Mouse (Mus musculus) CD8-positive naive resting alpha-beta T cell, adult 2 months (primary cell): ENCODE results near the gene Tnfrsf25.

ENCODE experiments used
- DNase-seq, 2 experiments: peaks; one replicate each; pipeline ENCODE4 v3.0.0; 2022; ENCODE audit warnings: low read depth in 2 of 2, low spot score in 2 of 2

Gene Tnfrsf25

DNA sequence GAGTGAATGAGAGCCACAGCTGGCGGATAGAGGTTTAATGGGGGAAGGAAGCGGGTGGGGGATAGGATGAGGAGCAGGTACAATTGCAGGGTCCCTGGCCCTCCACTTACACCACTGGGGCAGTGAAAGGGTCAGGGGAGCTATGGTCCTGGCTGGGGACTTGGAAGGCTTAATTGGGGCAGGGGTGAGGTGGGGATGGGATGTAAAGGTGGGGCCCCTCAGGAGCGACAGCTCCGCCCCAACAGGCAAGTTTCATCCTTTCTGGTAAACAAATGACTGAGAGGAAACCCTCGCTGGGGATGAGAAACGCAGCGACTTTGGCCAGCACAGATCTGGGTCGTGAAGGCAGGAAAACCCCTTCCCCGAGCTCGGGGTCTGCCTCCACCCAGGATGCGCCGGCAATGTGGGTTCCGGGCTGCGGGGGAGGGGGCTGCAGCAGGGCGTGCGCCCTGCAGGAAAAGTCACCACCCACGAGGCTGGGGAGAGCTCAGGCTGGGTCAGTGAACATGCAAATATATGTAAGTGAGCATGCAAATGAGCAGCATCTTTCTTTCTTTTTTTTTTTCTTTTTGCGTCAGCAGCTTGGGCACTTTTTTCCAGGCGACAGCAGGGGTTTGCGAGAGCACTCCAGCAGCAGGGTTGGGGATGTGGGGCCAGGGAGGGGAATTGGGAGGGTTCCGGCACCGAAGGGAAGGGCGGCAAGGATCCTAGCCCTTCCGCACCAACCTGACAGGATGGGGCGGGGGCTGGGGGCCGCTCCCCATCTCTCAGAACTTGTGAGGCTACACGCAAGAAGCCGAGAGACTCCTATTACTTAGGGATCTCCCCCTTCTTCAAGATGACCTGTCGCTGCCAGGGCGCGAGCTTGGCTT lies 4.8 kb downstream of the Tnfrsf25 start:
- peak in 1 of 2 experiments; percentile 32 for DNase-seq

DNA sequence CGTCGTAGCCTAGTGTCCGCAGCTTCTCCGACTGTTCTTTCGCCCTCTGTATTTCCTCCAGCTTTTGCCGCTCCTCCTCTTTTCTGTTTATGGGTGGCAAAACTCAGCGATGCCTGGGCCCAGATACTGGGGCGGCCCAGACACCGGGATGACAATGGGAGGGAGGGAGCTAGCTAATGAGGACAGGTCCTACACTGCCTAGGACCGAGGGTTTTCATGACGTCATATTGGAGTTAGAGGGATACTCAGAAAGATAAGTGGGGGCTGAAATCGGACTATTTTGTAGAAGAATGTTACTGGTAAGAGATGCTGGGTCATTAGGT lies 5.4 kb downstream of the Tnfrsf25 start:
- DNase-seq = no peak

DNA sequence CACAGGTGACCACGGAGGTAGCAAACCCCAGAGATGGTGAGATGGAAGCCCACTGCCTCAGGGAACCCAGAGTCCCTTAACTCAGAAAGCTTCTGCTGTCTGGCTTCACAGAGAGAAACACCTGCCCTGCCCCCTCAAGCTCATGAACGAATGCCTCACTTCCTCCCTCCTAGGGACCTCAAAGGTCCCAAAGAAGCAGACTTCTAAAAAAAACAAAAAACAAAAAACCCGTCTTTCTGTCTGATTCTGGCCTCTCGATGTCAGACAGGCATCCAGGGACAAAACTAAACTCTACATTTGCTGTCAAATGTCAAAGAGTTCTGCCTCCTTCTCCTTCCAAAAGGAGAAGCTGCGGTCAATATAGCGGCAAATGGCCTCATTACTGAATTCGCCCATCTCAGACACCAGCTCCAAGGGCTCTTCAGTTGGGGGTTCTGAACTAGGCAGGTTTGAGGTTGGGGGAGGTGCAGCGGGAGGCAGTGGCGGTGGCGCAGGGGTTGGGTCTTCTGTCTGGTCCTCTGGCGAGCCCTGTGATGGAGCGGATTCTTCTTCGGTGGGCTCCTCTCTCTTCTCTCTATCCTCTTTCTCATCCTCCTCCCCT lies 8.7 kb downstream of the Tnfrsf25 start:
- no peak for DNase-seq

DNA sequence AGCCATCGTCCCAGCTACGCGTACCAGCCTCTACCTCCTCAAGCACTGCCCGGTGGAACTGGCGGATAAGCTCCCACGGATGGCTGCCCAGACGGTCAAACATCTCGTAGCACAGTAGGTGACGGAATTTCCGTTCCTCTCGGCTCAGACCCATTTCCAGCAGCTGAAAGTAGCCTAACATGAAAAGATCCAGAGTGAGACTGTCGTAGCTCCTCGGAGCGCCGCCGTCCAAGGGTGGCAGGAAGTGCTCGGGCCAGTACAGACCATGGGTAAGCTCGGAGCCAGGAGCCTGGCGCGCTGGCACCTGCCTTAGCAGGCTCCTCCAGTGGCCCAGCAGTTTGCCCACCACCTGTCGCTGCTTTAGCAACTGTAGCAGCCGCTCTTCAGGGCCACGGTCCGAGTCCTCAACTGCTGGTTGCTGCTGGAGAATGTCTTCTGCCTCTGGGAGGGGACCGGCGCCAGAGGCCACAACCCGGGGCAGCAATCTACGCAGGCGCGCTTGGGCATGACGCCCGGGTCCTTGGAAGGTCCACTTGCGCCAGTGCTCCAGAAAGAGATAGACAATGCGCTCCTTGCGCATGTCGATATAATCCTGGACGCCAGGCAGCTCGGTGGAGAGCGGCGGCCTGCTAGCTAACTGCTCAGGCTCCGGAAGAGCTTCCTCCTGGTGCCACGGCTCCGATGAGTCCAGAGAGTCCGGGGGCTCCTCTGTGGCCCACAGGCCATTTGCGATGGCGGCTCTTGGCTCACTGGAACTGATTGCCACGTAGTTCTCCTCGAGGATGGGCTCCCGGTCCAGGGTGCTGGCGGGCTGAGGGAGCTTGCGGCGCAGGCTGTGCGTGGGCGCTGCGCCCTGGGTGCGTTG lies 9.7 kb downstream of the Tnfrsf25 start:
- DNase-seq = no peak

DNA sequence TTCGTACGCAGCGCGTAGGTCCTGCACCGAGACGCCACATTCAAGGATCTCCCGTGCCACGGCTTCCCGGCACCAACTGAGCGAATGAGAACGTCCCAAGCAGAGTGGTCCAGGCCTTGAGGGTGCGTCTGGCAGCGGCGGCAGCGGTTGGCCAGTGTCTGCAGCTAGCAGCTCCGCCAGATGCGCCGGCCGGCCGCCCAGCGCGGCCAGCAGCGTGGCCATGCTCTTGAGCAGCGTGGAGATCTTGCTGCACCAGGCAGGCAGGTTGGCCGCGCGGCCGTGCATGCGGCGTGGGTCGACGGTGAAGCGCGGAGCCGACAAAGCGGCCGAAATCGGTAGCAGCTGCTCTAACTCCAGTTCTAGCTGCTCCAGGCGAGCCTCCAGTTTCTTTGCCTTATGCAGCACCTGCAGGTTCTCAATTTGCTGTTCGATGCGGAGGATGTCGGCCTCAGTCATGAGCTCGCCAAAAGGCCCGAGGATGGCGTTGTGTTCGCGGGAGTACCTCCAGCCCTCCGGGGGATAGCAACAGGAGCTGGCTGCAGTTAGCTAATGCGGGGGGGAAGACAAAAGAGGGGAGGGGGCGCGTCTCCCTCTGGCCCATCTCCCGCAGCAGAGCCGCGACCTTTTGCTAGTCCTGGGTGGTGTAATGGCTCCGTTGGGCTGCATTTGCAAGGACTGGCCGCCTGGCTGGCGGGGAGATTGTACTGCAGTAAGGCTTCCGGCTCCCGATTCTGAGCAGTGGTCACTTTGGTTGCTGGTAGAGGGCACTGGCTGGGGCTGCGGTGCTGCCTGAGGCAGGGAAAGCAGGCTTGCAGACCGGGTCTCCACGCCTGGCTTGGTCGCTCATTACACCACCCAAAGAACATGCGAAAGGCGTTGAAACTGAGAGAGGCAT lies 10.5 kb downstream of the Tnfrsf25 start:
- DNase-seq = no peak

DNA sequence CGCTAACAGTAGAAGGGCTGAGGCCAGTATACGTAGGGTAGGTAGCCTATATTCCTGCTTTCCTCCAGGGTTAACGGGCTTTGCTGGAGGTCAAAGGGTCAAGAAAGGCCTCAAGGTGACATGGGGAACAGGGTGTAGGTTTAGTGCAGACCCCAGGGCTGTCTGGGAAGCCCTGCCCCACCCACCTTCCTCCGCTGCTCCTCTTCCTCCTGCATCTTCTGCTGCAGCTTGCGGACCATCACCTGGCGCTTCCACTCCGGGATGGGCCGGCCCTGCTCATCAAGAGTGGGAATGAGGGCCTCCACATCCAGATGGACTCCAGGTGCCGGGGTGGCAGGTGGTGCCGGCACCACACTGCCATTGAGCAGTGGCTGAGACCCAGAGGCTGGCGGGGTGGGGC lies 12.2 kb downstream of the Tnfrsf25 start:
- DNase-seq = no peak

DNA sequence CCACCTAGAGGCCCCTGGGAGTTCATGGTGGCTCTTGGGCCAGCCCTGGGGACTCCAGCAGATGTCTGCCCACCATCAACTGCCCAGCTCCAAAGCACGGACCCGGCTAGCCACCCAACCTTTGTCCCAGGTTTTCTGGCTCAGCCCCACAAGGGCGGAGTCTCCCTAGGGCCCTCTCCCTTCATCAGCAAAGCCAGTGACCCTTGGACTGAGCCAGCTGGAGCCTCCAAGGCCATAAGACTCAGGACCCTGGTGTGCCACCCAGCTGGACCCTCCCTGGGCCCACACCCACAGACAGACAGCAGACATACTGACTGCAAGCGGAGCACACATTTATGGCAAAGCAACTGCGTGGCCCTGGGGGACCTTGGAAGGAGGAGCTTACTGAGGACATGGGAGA lies 13.1 kb downstream of the Tnfrsf25 start:
- no peak for DNase-seq

DNA sequence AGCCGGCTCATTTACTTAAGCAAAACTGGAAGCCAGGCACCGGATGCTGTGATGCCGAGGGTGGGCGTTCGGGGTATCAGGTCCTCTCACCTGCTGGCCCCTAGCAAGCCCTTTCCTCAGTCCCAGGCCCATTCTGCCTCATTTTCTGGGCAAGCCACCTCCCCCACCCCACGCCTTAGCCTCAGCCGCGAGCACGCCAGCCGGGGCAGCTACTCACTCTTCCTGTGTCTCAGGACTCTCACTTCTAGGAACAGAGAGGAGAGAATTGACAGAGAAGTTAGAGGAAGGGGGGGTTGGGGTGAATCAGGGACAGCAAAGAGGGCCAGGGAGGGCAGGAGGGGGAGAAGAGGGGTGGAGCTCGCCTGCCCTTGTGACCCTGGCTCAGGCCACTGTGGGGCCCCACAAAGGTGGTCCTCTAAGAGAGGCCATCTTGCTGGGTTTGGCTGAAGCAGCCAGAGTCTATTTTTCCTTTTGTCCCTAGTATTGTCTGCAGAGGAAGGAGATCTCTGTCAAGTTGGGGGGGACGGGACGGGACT lies 13.7 kb downstream of the Tnfrsf25 start:
- DNase-seq = no peak

DNA sequence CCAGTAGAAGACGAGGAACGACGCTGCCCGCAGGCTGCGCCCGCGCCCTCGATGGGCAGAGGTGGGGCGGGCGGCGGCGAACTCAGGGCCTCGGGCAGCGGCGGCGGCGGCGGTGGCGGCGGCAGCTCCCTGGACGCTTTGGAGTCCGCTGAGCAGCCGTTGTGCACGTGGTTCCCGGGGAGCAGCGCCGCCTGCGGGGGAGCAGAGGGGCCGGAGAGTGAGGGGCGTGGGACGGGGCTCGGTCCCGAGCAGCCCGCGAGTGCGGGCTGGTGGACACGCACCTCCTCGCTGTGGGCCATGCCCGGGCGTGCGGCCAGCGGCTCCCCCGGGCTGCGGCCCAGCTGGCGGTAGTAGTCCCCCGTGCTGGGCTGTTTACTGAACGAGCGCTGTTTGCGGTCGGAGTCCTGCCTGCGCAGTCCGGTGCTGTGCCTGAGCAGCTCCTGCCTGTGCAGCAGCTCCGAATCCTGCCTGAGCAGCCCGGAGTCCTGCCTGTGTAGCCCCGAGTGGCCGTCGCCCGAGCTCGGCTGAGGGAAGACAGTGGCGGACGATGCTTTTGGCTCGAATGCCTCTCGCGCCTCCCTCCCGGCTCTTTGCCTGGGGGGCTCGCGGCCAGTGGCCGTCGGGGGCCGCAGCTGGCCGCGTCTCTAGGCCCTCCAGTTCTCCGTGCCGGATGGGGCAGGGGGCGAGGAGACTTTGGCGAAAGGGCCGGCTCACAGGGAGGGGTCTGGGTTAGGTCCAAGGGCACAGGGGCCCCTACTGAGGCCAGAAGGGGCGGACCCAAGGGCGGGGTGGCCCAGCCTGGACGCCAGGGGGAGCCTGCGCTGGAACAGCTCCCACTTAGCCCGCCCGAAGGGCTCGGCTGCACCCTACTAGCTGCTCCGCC lies 15.3 kb downstream of the Tnfrsf25 start:
- peak in 1 of 2 experiments; percentile 56 for DNase-seq

DNA sequence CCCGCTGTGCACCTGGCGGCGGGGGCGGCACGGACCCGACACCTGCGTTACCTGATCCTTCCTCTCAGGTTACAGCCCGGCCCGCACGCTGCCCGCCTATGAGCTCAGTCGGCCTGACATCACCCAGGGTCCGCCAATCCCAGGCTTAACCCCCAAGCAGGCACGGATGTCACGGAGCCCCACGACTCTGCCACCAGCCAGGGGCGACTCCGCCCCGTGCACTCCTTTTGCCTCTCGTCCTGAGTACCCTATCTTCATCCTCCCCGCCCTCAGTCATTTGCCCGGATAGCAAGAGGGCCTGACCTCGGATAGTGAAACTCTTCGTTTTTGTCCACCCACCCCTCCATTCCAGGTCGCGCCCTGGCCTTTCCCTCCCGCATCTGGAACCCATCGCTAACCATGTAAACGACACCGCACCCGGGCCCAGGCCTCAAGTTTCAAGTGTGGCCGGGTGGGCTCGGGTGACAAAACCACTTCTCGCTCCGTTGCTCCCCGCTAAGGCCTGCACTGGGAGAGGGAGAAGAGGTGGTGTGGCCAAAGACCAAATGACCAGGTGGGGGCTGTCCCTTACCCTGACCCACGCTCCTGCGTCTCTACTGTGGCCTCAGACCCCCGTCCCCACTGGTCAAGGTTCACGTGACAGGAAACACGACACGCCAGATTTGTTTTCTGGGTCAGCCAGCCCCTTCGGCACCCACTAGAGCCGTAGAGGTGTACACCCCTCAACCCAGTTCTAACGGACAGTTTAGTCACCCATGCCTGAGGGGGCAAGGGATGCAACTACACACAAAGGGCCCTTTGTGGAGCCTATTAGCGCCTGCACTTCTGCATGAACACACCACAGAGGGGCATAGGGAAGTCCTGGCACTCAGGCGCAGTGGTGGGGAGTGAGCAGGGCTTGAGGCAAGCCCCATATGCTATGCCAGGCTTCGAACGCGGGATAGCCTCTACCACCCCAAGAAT lies 16.4 kb downstream of the Tnfrsf25 start:
- no peak for DNase-seq

DNA sequence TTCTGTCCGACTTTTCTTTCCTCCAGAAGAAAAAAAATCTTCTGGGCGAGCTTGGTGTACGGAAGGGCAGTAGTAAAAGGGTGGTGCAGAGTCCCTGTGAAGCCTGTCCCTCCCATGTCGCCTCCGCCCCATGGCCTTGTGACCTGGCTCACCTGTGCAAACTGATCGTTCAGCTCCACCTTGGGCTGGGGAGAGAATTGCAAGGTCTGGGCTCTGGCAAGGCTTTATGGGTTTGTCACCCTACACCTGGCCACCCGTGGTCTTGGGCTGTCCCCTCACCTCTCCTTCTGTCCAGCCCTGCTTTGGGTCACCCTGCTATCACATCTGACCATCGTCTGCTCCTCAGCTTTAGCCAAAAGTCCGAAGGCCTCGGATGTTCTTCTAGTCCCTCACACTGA lies 17.0 kb downstream of the Tnfrsf25 start:
- DNase-seq = no peak

DNA sequence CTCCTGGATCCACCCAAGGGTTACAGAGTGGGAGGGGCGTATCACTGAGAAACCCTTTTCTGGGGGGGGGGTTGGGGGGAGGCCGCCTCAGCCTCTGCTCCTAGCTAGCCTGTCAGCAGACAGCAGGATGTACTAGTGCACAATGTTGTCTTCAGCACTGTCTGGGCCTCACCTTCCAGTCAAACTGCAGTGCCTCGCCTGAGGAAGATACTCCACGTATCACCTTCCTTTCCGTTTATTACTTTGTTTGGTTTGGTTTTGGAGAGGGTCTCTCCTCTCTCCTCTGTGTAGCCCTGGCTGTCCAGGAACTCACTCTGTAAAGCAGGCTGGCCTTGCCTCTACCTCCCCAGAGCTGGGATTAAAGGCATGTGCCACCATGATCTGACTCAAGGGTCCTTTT lies 17.5 kb downstream of the Tnfrsf25 start:
- DNase-seq = no peak

DNA sequence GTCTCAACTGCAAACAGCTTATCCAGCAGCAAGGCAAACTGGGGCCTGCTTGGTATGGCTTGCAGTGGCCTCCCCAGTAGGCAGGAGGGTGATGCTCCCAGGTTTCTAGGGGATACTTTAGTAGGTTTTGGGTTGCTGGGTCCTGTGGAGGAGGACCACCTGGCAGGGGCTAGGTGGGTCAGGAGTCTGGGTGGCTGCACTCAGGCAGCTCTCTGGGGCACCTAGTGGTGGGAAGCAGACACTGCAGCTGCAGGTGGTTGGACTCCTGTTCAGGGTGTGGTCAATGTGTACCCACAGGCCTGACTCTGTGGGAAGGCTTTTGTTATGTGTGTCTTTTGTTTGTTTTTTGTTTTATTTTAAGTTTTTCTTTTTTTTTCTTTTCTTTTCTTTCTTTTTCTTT lies 18.8 kb downstream of the Tnfrsf25 start:
- DNase-seq = no peak

DNA sequence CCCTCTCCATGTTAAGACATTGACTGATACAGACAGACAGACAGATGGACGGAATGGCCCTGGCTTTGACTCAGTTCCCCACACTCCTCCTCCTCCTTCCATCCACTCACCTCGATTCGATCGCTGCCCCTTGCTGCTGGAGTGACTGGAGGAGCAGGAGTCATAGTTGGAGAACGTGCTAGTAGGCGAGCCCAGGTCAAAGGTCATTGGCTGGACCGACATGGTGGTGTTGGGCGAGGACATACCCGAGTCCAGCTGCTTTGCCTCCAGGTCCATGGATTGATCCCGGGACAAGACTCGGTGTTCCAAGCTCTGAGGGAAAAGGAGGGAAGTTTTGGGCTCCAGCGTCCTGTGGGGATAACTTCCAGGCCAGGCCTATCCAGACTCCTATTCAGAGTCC lies 19.6 kb downstream of the Tnfrsf25 start:
- no peak for DNase-seq

DNA sequence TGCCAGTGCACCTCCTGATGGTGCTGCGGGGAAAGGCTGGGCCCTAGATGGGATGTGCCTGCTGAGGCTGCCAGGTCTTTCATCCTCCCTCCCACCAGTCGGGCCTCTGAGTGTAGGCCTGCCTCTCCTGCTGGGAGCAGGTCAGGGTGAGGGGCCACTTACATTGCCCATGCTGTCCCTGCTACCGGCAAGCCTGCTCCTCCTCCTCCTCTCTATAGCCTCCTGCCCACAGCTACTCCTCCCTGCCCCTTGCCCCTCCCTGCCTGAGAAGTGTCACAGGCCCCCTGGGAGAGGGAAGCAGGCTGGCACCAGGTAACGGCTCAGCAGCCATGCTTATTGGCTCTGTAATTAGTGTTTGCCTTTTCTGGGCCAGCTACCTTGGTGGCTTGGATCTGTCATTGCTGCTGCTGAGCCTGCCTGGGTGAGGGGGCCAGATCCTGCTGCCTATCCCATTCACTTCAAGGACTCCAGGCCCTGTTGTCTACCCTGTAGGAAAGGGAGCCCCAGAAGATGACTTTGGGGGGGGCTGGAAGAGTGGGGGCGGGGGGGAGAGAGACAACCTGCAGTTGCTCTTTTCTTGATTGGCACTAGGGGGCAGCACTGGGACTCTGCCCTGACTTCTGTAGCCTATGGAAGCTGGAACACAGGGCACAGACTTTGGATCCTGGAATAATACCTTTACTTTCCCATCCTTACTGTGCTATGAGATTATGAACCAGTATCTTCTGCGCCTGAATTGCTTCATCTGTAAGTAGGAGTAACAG lies 20.6 kb downstream of the Tnfrsf25 start:
- DNase-seq = no peak

DNA sequence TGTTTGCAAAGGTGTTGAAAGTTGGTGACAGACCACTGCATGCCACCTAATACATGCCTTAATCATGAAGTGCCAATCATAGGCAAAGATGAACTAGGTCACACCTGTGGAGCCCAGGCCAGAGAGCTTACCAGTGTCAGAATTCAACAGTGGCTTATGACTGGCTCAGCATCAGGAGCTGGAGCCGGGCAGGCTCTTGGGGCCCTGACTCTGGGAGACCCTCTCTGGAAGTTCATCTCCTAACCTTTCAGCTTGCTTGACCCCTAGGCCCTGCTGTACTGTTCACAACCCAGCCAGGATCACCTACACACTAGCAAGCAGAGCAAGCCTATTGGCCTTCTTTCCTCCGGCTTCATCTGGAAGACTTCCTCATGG lies 21.1 kb downstream of the Tnfrsf25 start:
- no peak for DNase-seq

DNA sequence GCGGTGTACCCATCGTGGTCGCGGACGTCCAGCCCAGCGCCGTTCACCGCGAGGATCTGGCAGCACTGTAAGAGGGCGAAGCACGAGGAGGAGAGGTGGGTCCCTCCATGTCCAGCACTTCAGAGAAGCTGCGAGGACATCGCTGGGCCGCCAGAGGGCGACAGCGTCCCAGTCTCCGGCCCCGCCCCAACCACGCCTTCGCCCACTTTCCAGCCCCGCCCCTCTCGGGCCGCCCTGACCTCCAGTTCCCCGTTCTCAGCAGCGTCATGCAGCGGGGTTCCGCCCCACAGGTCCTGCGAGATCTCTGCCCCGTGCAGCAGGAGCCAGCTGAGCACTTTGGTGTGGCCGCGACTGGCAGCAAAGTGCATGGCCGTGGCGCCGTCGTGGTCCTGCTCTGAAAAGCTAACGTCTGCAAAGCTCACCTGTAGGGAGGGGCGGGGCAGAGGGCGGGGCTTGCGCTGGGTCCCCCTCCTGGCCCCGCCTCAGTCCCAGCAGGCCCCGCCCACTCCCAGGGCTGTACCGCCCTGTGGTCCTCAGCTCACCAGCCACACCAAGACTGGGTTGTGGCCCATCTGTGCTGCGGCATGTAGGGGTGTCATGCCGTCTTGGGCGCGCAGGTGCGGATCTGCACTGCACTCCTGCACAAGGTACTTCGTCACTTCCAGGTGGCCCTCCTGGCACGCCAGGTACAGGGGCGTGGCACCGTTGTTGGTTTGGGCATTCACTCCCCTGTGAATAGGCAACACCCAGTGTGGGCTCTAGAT lies 22.9 kb downstream of the Tnfrsf25 start:
- peak; percentile 67 to 73 for DNase-seq
